Mouse (Mus musculus): ENCODE measurements at regions not wholly inside any gene's neighbourhood (a gene's known extent, or its start where the extent isn't known, plus 50 kb on each side); places are given as distances from the start of the nearest gene placed in this dataset.

GRCm38 (mm10) chrX:46971116-46971515 is 642.3 kb downstream of the Actrt1 start:
- DNase-seq, result no peak

GRCm38 (mm10) chrX:46998961-46999360 is 670.2 kb downstream of the Actrt1 start:
- no peak for DNase-seq

GRCm38 (mm10) chrX:47009476-47009875 is 680.7 kb downstream of the Actrt1 start:
- no peak for DNase-seq

GRCm38 (mm10) chrX:47010087-47010486 is 681.3 kb downstream of the Actrt1 start:
- no peak for DNase-seq

GRCm38 (mm10) chrX:47029777-47030176 is 701.0 kb downstream of the Actrt1 start:
- no peak for DNase-seq

GRCm38 (mm10) chrX:47068476-47068875 is 739.7 kb downstream of the Actrt1 start:
- DNase-seq, result peak; percentile 2 to 4
